Mouse (Mus musculus): Measurements from ENCODE around the gene Rnf216. TPM values are rescaled to one million over a fixed set of nuclear protein-coding genes. Genes with fewer than 3 reads are reported as not detected.
"Not testable (repeated sequence)": the region's sequence is repeated elsewhere in the genome, so short reads cannot be mapped to it uniquely, and the experiment has no call there.

Rnf216 gene
- 33.7 and 38.8 TPM in 2 replicates for polyA plus RNA-seq (2012; ENCODE audit: insufficient read depth, insufficient read length, missing spikeins)

DNA sequence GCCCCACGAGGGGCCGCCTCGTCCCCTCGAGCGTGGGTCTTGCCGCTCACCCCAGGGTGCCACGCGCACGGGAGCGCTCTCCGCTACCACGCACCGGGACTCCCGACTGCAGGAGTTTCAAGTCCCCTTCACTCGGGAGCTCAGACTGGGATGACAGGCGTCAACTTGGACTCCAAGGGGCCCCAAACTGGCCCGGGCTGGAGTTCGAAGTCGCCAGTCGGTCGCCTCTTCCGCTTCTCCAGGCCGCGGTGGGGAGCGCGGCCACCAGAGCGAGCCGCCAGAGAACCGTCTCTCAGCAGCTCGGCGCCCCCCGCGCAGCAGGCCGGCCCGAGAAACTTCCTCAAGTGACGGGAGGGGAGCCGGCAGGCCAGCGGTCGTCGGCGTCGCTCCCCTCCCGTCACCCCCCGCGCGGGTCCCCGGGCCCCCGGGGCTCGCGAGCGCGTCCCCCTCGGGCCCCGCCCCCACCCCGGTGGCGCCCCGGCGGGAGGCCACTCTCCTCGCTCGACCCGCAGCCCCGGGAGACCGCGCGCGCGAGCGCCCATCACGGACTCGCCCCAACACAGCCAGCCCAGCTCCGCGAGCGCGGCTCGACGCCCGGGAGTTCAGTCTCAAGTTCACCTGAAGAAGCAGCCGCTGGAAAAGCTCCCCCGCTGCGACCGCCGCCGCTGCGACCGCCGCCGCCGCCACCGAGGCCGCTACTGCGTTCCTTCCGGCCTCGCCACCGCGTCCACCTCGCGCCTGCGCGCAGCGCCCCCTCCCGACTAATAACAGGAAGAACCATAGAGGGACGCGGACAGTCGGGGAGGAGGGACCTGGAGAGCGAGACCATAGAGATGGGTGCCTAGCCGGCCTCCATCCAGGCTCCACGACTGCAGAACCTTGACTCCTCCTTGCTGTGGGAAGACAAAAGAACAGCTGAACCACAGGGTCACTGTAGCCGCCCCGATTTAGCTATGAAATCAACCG lies at the start of gene Rnf216:
Rnf216 (minus strand) TSS at position 714 of the 966 bp plus-strand sequence.
- peak within 1 kb of the TSS; percentile 86 for H3K27ac ChIP-seq (ENCODE audit: insufficient read depth, low read depth, low read length)
- peaks cover 12% of the 10 kb centered on the region for H3K4me1 ChIP-seq (ENCODE audit: control insufficient read depth, insufficient read depth, low read length)
- TF ChIP-seq CTCF (IDR thresholded peaks at IDR 0.05; ENCODE audit: low read depth, low read length) (no peak), POLR2A (IDR thresholded peaks at IDR 0.05; ENCODE audit: borderline replicate concordance, low read depth, low read length) (peak; percentile 14; the same call in 1 of the 2 replicates)
- H3K4me3 ChIP-seq (ENCODE audit: insufficient read depth, low read length) = peak within 1 kb of the TSS; percentile 97

DNA sequence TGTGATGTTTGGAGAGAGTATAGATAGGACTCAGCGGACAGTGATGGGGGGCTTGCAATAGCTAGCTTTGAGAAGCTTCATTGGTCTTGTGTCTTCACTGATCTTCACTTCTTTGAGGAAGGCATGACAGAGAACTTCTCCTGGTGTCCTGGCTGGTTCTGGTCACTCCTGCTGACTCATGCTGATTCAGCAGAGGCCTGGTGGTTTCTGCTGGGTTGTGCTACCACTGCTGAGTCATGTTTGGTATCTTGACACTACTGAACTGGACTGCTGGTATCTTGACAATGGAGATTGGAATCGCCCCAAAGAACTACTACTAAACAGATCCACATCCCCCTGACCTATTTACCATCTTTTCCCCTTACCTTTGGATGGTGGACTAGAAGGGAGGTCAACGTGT lies 42.7 kb upstream of the Rnf216 start:
- TF ChIP-seq CTCF (IDR thresholded peaks at IDR 0.05; ENCODE audit: low read depth, low read length) (no peak), POLR2A (IDR thresholded peaks at IDR 0.05; ENCODE audit: borderline replicate concordance, low read depth, low read length) (no peak)
- H3K4me1 ChIP-seq (ENCODE audit: control insufficient read depth, insufficient read depth, low read length) = no peaks in the 10 kb centered on the region
- no peak overlapping the region for H3K4me3 ChIP-seq (ENCODE audit: insufficient read depth, low read length)
- H3K27ac ChIP-seq (ENCODE audit: insufficient read depth, low read depth, low read length) = no peak overlapping the region

DNA sequence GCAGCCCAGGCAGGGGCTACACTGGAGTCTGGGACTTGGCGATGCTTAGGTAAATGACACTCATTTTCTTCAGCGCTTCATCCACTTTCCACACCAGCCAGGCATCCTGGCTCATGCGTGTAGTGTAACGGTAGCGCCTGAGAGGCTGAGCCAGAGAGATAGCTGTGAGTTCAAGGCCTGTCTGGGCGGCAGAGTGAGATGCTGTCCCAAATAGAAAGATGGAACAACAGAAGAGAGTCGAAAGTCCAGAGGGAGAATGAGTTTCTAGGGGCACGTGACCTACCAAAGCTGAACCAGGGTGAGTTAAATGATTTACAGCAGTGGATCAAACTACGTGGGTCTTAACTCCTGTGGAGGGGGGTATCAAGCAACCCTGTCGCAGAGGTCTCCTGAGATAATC lies 41.0 kb upstream of the Rnf216 start:
- TF ChIP-seq POLR2A (IDR thresholded peaks at IDR 0.05; ENCODE audit: borderline replicate concordance, low read depth, low read length) (no peak), CTCF (IDR thresholded peaks at IDR 0.05; ENCODE audit: low read depth, low read length) (no peak)
- Histone ChIP-seq H3K4me3 (ENCODE audit: insufficient read depth, low read length) (no peak overlapping the region), H3K27ac (ENCODE audit: insufficient read depth, low read depth, low read length) (no peak overlapping the region), H3K4me1 (ENCODE audit: control insufficient read depth, insufficient read depth, low read length) (no peaks in the 10 kb centered on the region)

DNA sequence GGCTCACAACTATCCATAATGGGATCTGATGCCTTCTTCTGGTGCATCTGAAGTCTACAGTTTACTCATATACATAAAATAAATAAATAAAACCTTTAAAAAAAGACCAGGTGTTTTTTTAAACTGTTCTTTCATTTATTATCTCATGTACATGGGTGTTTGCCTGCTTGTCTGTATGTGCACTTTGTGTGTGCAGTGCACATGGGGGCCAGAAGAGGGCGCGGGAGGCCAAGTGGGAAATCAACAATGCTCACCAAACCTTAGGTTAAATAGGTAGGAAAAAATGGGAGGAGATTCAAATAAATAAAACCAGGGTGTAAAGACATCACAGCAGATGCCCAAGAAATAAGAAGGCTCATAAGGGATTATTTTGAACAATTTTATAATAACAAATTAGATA lies 37.2 kb upstream of the Rnf216 start:
- TF ChIP-seq POLR2A (IDR thresholded peaks at IDR 0.05; ENCODE audit: borderline replicate concordance, low read depth, low read length) (no peak), CTCF (IDR thresholded peaks at IDR 0.05; ENCODE audit: low read depth, low read length) (no peak)
- Histone ChIP-seq H3K4me1 (ENCODE audit: control insufficient read depth, insufficient read depth, low read length) (no peaks in the 10 kb centered on the region), H3K27ac (ENCODE audit: insufficient read depth, low read depth, low read length) (no peak overlapping the region), H3K4me3 (ENCODE audit: insufficient read depth, low read length) (no peak overlapping the region)

DNA sequence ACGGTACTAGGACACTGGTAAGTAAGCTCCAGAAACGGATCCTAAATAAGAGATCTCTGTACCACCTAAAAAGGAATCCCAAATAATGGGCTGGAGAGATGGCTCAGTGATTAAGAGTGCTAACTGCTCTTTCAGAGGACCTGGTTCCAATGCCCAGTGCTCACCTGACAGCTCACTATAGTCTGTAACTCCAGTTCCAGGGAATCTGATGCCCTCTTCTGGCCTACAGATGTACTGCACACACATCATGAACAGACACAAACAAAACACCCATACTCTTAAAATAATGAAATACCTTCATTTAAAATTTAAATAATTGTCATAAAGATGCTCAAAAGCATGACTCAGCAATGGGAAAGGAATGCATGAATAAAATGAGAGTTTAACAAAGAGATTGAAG lies 36.7 kb upstream of the Rnf216 start:
- no peak for TF ChIP-seq CTCF (IDR thresholded peaks at IDR 0.05; ENCODE audit: low read depth, low read length)
- TF ChIP-seq POLR2A (IDR thresholded peaks at IDR 0.05; ENCODE audit: borderline replicate concordance, low read depth, low read length) = no peak
- H3K4me3 ChIP-seq (ENCODE audit: insufficient read depth, low read length) = no peak overlapping the region

DNA sequence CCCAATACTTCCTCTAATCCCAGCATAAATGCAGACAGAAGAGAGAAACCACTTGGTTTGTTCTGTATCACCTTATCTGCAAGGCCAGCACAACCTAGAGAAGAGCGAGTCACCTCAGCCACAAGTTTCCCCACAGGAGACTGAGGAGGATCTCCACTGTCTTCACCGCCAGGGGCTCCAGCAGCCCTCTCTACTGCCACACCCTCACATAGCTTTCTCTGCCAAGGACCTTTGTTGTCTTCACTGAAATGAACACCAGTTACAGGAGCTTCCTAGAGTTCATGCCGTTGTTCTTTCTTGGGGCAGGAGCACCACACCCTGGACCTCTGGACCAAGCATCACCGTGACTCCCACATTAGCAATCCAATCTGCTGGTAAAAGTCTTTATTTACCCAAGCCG lies 35.9 kb upstream of the Rnf216 start:
- H3K4me3 ChIP-seq (ENCODE audit: insufficient read depth, low read length) = no peak overlapping the region
- H3K4me1 ChIP-seq (ENCODE audit: control insufficient read depth, insufficient read depth, low read length) = no peaks in the 10 kb centered on the region
- H3K27ac ChIP-seq (ENCODE audit: insufficient read depth, low read depth, low read length) = no peak overlapping the region
- TF ChIP-seq POLR2A (IDR thresholded peaks at IDR 0.05; ENCODE audit: borderline replicate concordance, low read depth, low read length) (no peak), CTCF (IDR thresholded peaks at IDR 0.05; ENCODE audit: low read depth, low read length) (no peak)

More for the DNA sequence above, 36.7 kb upstream of the Rnf216 start:
- no peak overlapping the region for H3K27ac ChIP-seq (ENCODE audit: insufficient read depth, low read depth, low read length)
- no peaks in the 10 kb centered on the region for H3K4me1 ChIP-seq (ENCODE audit: control insufficient read depth, insufficient read depth, low read length)

DNA sequence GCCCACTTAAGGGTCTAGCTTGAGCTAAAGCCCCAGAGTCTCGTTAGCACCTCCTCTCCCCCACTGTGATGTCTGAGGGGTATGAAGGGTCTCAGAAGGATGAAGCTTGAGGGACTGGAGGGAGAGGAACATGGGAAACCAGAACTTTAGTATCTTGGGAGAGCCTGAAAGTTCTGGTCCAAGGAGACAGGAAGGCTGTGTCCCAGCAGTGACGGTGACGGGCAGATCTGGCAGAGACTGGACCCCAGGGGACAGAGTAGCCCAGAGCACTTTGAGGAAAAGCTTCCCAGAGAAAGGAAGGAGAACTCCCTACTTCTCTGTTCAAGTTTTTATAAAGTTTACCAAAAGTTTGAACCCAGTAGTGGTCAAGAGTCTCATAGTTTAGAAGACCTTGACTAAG lies 34.7 kb upstream of the Rnf216 start, which contains the start of gene Olfr718-ps1:
Olfr718-ps1 (minus strand) TSS at position 101 of the 400 bp plus-strand sequence.
- TF ChIP-seq POLR2A (IDR thresholded peaks at IDR 0.05; ENCODE audit: borderline replicate concordance, low read depth, low read length) (no peak), CTCF (IDR thresholded peaks at IDR 0.05; ENCODE audit: low read depth, low read length) (no peak)

DNA sequence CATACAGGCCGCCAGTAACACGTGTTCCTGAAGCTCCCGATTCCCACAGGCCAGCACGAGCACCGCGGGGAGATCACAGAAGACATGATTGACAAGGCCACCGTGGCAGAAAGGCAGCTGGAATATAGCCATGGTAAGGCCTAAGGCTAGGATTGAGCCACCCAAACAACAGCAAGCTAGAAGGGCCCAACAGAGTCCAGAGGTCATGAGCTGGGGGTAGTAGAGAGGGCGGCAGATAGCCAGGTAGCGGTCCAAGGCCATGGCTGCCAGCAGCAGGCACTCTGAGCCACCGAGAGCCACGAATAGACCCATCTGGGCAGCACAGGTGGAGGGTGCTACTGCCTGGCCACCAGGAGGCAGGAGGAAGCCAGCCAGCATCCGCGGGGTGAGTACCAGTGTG lies 24.8 kb upstream of the Rnf216 start:
- Histone ChIP-seq H3K27ac (ENCODE audit: insufficient read depth, low read depth, low read length) (no peak overlapping the region), H3K4me1 (ENCODE audit: control insufficient read depth, insufficient read depth, low read length) (no peaks in the 10 kb centered on the region), H3K4me3 (ENCODE audit: insufficient read depth, low read length) (no peak overlapping the region)
- TF ChIP-seq CTCF (IDR thresholded peaks at IDR 0.05; ENCODE audit: low read depth, low read length) = no peak
- no peak for TF ChIP-seq POLR2A (IDR thresholded peaks at IDR 0.05; ENCODE audit: borderline replicate concordance, low read depth, low read length)

More for the DNA sequence above, 34.7 kb upstream of the Rnf216 start, which contains the start of gene Olfr718-ps1:
- Histone ChIP-seq H3K27ac (ENCODE audit: insufficient read depth, low read depth, low read length) (no peak within 1 kb of the TSS), H3K4me1 (ENCODE audit: control insufficient read depth, insufficient read depth, low read length) (no peaks in the 10 kb centered on the region), H3K4me3 (ENCODE audit: insufficient read depth, low read length) (no peak within 1 kb of the TSS)

DNA sequence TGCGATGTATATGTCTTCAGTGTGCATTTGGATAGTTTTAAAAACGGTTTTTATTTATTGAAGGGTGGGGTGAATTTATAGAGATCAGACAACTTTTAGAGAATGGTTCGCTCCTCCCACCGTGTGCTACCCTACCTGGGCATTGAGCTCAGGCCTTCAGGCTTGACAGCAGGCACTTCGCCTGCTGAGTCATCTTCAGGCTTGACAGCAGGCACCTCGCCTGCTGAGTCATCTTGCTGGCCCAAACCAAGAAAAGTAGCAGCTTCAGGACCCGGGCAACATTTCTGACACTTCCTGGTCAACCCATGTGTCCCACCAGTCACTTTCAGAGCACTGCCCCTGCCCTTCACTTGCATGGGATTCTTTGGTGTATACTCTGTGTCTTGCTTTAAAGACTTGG lies 22.2 kb upstream of the Rnf216 start:
- H3K4me3 ChIP-seq (ENCODE audit: insufficient read depth, low read length) = no peak overlapping the region
- H3K4me1 ChIP-seq (ENCODE audit: control insufficient read depth, insufficient read depth, low read length) = no peaks in the 10 kb centered on the region
- H3K27ac ChIP-seq (ENCODE audit: insufficient read depth, low read depth, low read length) = no peak overlapping the region
- TF ChIP-seq CTCF (IDR thresholded peaks at IDR 0.05; ENCODE audit: low read depth, low read length) = no peak
- no peak for TF ChIP-seq POLR2A (IDR thresholded peaks at IDR 0.05; ENCODE audit: borderline replicate concordance, low read depth, low read length)

DNA sequence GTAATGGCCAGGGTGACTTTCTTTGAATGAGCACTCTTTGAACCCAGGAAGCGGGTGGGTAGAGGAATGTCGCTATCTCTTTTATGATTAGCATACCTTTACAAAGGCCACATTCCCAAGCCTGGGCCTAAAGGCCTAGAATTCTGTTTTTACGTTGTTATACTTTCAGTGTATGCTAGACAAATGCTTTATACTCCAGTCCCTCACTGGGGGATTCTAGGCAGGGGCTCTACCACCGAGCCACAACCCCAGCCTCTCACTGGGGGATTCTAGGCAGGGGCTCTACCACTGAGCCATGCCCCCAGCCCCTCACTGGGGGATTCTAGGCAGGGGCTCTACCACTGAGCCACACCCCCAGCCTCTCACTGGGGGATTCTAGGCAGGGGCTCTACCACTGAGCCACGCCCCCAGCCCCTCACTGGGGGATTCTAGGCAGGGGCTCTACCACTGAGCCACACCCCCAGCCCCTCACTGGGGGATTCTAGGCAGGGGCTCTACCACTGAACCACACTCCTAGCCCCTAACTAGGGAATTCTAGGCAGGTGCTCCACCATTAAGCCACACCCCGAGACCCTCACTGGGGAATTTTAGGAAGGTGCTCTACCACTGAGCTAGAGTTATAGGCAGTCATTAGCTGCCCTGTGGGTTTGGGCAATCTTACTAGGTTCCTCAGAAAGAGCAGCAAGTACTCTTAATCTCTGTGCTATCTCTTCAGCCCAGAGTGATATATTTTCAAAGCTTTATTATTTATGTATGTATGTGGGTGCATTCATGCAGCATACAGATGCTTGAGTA lies 21.6 kb upstream of the Rnf216 start:
- H3K4me1 ChIP-seq (ENCODE audit: control insufficient read depth, insufficient read depth, low read length); H3K27ac ChIP-seq (ENCODE audit: insufficient read depth, low read depth, low read length); H3K4me3 ChIP-seq (ENCODE audit: insufficient read depth, low read length): not testable (repeated sequence)
